Mouse (Mus musculus) layer of hippocampus, adult 2 months (tissue): ENCODE results near the gene Psma1. TPM values are rescaled to one million over a fixed set of nuclear protein-coding genes. Genes with fewer than 3 reads are reported as not detected.
A peak's percentile ranks its signal among the peaks of the same experiment; 100 is the strongest.

Experiments used
- DNase-seq, 2 experiments: peaks; one replicate each; pipeline ENCODE4 v3.0.0; 2022; ENCODE audit warnings: low spot score in 2 of 2
- H3K27ac ChIP-seq: fragments of 200-600 bp; 2 replicates; pipeline ENCODE4 v1.8.1; 2022
- H3K4me3 ChIP-seq: fragments of 200-600 bp; 2 replicates; pipeline ENCODE4 v1.8.1; 2022; ENCODE audit warnings: mild to moderate bottlenecking
- CTCF ChIP-seq: fragments of 200-600 bp; conservative IDR thresholded peaks from 2 replicates; pipeline ENCODE4 v1.8.1; 2022; ENCODE audit warnings: antibody characterized with exemption, mild to moderate bottlenecking, moderate library complexity
- total RNA-seq, 2 experiments: library from RNA; stranded (reverse); gene quantifications; 2 replicates each; pipeline ENCODE4 v1.2.3; 2021

Psma1 gene
- total RNA-seq, 2 experiments from 2014 or later: 110 to 117 TPM

DNA sequence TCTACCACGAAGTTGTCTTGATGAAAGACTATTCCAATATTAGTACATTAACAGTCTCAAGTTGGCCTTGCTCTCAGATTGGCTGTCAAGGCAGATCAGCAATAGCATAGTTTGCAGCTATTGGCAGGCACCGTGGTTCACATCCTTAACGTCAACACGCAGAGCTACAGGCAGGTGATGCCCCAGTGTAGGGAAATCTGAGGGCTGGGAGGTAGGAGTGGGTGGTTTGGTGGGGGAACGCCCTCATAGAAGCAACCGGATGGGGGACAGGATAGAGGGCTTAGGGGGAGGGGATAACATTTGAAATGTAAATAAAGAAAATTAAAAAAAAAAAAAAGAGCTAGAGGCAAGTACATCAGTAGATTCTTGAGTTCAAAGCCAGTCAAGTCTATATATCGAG is 41.9 kb downstream of the Psma1 start:
- TF ChIP-seq CTCF: no peak
- H3K27ac ChIP-seq: no peak overlapping the region
- H3K4me3 ChIP-seq: no peak overlapping the region
- DNase-seq: no peak

DNA sequence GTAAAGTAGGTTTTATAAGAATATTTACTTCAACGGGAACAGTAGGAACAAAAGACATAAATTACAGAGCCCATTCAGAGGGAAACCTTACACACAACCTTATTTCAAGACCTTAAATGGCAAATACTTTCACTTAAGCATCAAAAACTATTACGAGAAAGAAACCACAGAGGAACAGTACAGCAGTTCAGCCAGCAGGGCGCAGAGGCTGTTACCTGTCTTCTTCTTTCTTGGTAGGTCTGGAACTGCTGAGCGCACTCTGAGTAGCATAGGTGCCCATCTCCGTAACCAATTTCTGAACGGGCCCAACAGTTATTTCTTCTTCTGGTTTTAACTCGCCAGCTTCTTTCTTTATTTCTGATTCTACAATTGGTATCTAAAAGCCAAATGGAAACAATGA is 42.9 kb downstream of the Psma1 start:
- DNase-seq: no peak
- TF ChIP-seq CTCF: peak; percentile 40

DNA sequence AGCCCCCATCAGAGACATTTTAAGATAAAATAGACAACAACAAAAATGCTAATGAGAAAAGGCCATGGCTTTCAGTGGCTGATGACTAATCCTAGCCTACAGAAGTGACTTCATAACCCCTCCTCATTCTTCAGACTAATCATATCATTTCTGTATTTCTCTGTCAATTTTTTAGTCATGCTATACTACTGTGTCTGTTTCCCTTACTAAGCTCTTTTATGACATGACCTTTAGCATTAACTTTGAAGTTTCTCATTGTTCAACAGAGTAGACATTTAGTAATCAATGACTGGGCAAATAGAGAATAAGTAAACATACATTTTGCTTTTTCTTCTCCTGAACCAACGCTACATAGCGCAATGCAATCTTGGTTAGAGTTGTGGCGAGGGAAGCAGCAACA is 44.1 kb downstream of the Psma1 start:
- no peak overlapping the region for H3K4me3 ChIP-seq
- DNase-seq: no peak
- no peak overlapping the region for H3K27ac ChIP-seq
- TF ChIP-seq CTCF: no peak

More for the DNA sequence above, 42.9 kb downstream of the Psma1 start:
- no peak overlapping the region for H3K27ac ChIP-seq
- no peak overlapping the region for H3K4me3 ChIP-seq

DNA sequence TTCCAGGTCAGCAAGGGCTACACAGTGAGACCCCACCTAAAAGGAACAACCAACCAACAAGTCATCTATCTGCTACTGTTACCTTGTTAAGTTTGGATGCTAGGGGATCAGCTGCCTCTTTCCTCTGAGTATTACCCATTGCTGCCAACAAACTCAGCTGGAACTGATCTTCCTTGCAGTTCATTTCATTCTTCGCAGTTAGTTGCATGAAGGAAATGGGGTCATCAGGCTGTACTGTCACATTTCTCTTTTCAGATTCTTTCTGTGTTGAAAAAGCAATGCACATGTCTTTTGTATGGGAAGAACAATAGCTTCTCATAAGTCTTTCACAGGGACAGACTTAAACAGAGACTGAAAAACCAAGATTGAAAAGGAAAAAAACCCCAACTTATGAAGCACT is 49.4 kb downstream of the Psma1 start:
- Histone ChIP-seq H3K27ac (no peak overlapping the region), H3K4me3 (no peak overlapping the region)
- TF ChIP-seq CTCF: no peak
- no peak for DNase-seq

DNA sequence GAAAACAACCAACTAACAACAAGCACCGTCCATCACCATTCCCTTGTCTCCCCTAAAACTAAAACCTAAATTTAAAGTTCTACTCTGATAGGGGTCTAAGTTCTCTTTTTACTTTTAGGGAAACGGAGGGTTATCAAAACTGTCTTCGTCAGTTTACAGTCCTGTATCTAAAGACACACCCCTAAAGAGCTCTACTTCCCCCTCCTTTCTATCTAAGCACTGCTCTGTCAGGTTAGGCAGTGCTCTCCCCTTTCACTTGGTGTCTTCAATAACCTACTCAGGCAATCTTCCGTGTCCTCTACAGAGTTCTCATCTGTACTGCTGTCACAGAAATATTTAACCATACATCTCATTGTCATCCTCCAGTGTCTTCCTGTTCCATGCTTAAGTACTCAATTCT is 55.5 kb downstream of the Psma1 start:
- no peak overlapping the region for H3K27ac ChIP-seq
- TF ChIP-seq CTCF: no peak
- H3K4me3 ChIP-seq: no peak overlapping the region
- DNase-seq: no peak

DNA sequence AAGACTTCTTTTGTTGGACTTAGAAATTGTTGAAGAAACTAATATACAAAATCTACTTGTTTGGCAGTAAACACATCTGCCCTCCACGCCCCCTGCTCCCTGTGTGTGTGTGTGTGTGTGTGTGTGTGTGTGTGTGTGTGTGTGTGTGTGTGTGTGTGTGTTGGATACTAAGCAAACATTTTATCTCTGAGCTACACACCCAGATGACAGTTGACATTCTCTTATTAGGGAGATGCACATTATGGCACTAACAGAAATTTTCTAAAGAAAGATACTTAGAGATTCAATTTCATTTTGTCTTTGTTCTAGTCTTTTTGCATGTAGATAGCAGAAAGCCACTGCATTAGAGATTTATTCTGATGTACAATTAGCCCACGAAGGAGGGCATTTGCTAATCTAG is 59.0 kb downstream of the Psma1 start:
- DNase-seq: no peak
- Histone ChIP-seq H3K27ac (no peak overlapping the region), H3K4me3 (no peak overlapping the region)
- no peak for TF ChIP-seq CTCF

Other genes starting within 250 kb of the Psma1 start
- 10 to 100 TPM; 26.0 to 27.6 TPM for gene Rras2, start 158.3 kb downstream of the Psma1 start, total RNA-seq
- 10 to 100 TPM; 60.7 to 61.2 TPM for gene Copb1, start 21.4 kb downstream of the Psma1 start, total RNA-seq
- gene Pde3b, start 139.2 kb upstream of the Psma1 start, total RNA-seq: 1 to 10 TPM; 8.3 to 8.9 TPM